Mouse (Mus musculus): ENCODE measurements at regions not wholly inside any gene's neighbourhood (a gene's known extent, or its start where the extent isn't known, plus 50 kb on each side); places are given as distances from the start of the nearest gene placed in this dataset.

- intact Hi-C loops (cut with DNase I), result no loop called here
- no peak for DNase-seq
Measured at GRCm38 (mm10) chr2:64860113-64860512, 164.7 kb downstream of the Grb14 start.

- intact Hi-C loops (cut with DNase I), result loop anchor here (2.0 to 5.0 kb wide), 2 partner anchors 1152 to 1341 kb away; no protein-coding TSS in a partner anchor
- DNase-seq, result peak; percentile 63 to 80
Measured at GRCm38 (mm10) chr2:64853918-64854317, 170.9 kb downstream of the Grb14 start.

GRCm38 (mm10) chr2:64852913-64853312, 171.9 kb downstream of the Grb14 start:
- intact Hi-C loops (cut with DNase I), result loop anchor here (5.0 kb wide), 1 partner anchor 1151 kb away; no protein-coding TSS in a partner anchor
- no peak for DNase-seq

- no peak for DNase-seq
- intact Hi-C loops (cut with DNase I), result loop anchor here (5.0 kb wide), 1 partner anchor 1149 kb away; no protein-coding TSS in a partner anchor
Measured at GRCm38 (mm10) chr2:64851096-64851495, 173.7 kb downstream of the Grb14 start.

GRCm38 (mm10) chr2:64850656-64851055, 174.1 kb downstream of the Grb14 start:
- intact Hi-C loops (cut with DNase I), result loop anchor here (5.0 kb wide), 1 partner anchor 1148 kb away; no protein-coding TSS in a partner anchor
- DNase-seq, result no peak

- no peak for DNase-seq
- intact Hi-C loops (cut with DNase I), result no loop called here
Measured at GRCm38 (mm10) chr2:64824494-64824893, 200.3 kb downstream of the Grb14 start.

GRCm38 (mm10) chr2:64823905-64824304, 200.9 kb downstream of the Grb14 start:
- no peak for DNase-seq
- intact Hi-C loops (cut with DNase I), result no loop called here

- DNase-seq, result no peak
- intact Hi-C loops (cut with DNase I), result no loop called here
Measured at GRCm38 (mm10) chr2:64823074-64823473, 201.7 kb downstream of the Grb14 start.

GRCm38 (mm10) chr2:64818159-64818558, 206.6 kb downstream of the Grb14 start:
- intact Hi-C loops (cut with DNase I), result no loop called here
- no peak for DNase-seq

Measured in heart, postnatal 10 days (tissue).